Mouse (Mus musculus): Measurements from ENCODE around the gene Ifnar1. TPM values are rescaled to one million over a fixed set of nuclear protein-coding genes. Genes with fewer than 3 reads are reported as not detected.
"Not testable (repeated sequence)": the region's sequence is repeated elsewhere in the genome, so short reads cannot be mapped to it uniquely, and the experiment has no call there.

Gene Ifnar1
- total RNA-seq (2014; fragmentation: Nextera tagmentation) (73.0 and 103 TPM in 2 replicates), total RNA-seq (2017) (65.5 and 72.3 TPM in 2 replicates), polyA plus RNA-seq (2012) (15.1 and 16.2 TPM in 2 replicates)

DNA sequence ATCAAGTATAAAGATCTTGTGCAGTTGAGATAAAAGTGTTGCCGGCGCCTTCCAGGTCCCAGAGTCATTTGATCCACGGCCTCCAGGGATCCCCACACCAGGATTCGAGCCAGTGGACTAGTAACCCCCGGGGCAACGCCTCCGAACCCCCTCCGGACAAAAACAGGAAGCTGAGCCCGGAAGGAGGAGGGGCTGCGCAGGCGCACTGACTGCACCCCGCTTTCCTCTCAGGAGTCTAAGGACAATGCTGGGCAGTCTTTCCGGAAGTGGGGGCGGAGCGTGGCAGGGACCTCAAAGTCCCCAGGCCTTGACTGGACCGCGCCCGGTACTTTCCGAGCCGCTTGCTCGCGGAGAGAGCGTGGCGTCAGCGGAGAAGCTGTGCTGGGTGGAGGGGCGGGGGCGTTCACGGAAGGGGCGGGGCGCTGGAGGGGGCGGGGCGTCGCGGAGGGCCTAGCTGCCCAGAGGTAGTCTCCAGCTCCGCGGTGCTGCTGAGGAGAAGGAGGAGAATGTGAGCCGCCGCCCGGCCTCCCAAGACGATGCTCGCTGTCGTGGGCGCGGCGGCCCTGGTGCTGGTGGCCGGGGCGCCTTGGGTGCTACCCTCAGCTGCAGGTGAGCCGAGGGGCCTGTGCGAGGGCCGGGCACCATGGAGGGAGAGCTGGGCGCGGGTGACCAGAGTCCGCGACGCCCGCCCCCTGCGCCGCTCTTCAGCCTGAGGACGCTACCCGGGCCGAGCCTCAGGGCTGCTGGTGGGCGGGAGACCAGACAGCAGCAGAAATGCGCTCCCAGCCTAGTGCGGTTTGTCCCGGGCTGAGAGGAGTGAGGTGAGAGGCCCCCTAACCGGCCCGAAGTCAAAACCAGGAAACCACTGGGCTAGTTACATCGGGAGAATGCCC lies at the start of gene Ifnar1:
TSS of gene Ifnar1 (plus strand) at position 431 of the 893 bp plus-strand sequence.
- TF ChIP-seq POLR2AphosphoS5 (IDR thresholded peaks at IDR 0.05; ENCODE audit: insufficient replicate concordance, low read depth, low read length) (no peak), TAL1 (conservative IDR thresholded peaks at IDR 0.05; ENCODE audit: low read depth, low read length) (no peak)
- 0 out of 2 replicates have a peak, but pooled peaks cover 4% of the 10 kb centered on the region for H3K9me3 ChIP-seq (replicated peaks)
- peak; percentile 98 for ATAC-seq (ENCODE audit: extremely low read depth, insufficient number of reproducible peaks, low FRiP score, poor library complexity, severe bottlenecking)

DNA sequence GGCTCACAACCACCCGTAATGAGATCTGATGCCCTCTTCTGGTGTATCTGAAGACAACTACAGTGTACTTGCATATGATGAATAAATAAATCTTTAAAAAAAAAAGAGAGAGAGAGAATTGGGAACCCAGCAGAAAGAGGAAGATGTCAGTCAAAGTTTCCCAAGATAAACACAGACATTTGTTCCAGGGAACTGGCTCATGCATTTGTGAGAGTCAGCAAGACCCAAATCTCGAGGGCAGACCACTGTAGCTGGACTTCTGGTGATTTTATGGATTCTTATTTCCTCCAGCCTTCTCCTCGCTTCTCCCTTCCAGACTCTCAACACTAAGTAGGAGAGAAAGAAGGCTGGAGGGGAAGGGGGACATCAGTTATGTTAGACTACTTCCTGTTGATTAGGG lies 47.0 kb upstream of the Ifnar1 start:
- peaks cover 3% of the 10 kb centered on the region for H3K9me3 ChIP-seq (replicated peaks)
- TF ChIP-seq TAL1 (conservative IDR thresholded peaks at IDR 0.05; ENCODE audit: low read depth, low read length) (no peak), POLR2AphosphoS5 (IDR thresholded peaks at IDR 0.05; ENCODE audit: insufficient replicate concordance, low read depth, low read length) (no peak), GATA1 (IDR thresholded peaks at IDR 0.05; ENCODE audit: borderline replicate concordance, low read length) (no peak), GATA2 (IDR thresholded peaks at IDR 0.05; ENCODE audit: borderline replicate concordance, low read depth, low read length) (no peak), CTCF (IDR thresholded peaks at IDR 0.05; ENCODE audit: low read depth, low read length) (no peak)
- no peak overlapping the region for H3K4me3 ChIP-seq (ENCODE audit: low read depth, low read length)
- DNase-seq (ENCODE audit: low spot score) (no peak), ATAC-seq (ENCODE audit: extremely low read depth, insufficient number of reproducible peaks, low FRiP score, poor library complexity, severe bottlenecking) (no peak)
- peaks cover 10% of the 10 kb centered on the region for H3K36me3 ChIP-seq (replicated peaks)
- no peaks in the 10 kb centered on the region for H3K27me3 ChIP-seq (ENCODE audit: insufficient read depth, low read length)
- H3K4me1 ChIP-seq (ENCODE audit: insufficient read depth, low read depth, low read length): peaks cover 74% of the 10 kb centered on the region

More for the DNA sequence above, at the start of gene Ifnar1:
- no peaks in the 10 kb centered on the region for H3K27me3 ChIP-seq (ENCODE audit: insufficient read depth, low read length)
- peaks cover 57% of the 10 kb centered on the region for H3K4me1 ChIP-seq (ENCODE audit: insufficient read depth, low read depth, low read length)
- H3K4me3 ChIP-seq (ENCODE audit: low read depth, low read length): peak within 1 kb of the TSS; percentile 90
- peak; percentile 92 for DNase-seq (ENCODE audit: low spot score)
- H3K36me3 ChIP-seq (replicated peaks): peaks cover 42% of the 10 kb centered on the region

DNA sequence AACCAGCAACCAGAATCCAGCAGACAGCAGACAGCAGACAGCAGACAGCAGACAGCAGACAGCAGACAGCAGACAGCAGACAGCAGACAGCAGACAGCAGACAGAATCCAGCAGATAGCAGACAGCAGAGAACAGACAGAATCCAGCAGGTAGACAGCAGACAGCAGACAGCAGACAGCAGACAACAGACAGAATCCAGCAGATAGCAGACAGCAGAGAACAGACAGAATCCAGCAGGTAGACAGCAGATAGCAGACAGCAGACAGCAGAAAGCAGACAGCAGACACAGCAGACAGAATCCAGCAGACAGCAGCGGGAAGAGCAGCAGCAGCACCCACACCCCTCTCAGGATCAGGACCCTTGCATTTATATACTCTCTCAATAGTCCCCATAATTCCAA lies 46.4 kb upstream of the Ifnar1 start:
- ATAC-seq (ENCODE audit: extremely low read depth, insufficient number of reproducible peaks, low FRiP score, poor library complexity, severe bottlenecking); DNase-seq (ENCODE audit: low spot score); H3K27me3 ChIP-seq (ENCODE audit: insufficient read depth, low read length); H3K9me3 ChIP-seq (replicated peaks); H3K4me3 ChIP-seq (ENCODE audit: low read depth, low read length): not testable (repeated sequence)
- Histone ChIP-seq H3K36me3 (replicated peaks) (peaks cover 10% of the 10 kb centered on the region), H3K4me1 (ENCODE audit: insufficient read depth, low read depth, low read length) (peaks cover 73% of the 10 kb centered on the region)

DNA sequence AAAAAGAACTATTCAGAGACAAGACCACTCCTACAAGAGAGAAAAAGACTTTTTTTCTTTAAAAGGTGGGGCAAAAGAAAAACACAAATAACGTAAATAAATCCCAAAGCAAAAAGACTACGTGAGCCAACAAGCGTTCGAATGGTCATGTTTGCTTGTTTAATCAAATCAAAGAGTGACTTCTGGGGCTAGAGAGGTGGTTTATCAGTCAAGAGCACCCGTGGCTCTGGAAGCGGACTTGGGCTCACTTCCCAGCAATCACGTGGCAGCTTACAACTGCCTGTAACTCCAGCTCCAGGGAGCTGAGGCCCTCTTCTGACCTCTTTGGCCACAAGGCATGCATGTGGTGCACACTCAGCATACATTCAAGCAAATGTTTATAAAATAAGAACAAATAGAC lies 43.7 kb upstream of the Ifnar1 start:
- H3K4me1 ChIP-seq (ENCODE audit: insufficient read depth, low read depth, low read length): peaks cover 80% of the 10 kb centered on the region
- TF ChIP-seq TAL1 (conservative IDR thresholded peaks at IDR 0.05; ENCODE audit: low read depth, low read length) (no peak), CTCF (IDR thresholded peaks at IDR 0.05; ENCODE audit: low read depth, low read length) (no peak), GATA2 (IDR thresholded peaks at IDR 0.05; ENCODE audit: borderline replicate concordance, low read depth, low read length) (no peak), POLR2AphosphoS5 (IDR thresholded peaks at IDR 0.05; ENCODE audit: insufficient replicate concordance, low read depth, low read length) (no peak), GATA1 (IDR thresholded peaks at IDR 0.05; ENCODE audit: borderline replicate concordance, low read length) (no peak)
- peak; percentile 77 for ATAC-seq (ENCODE audit: extremely low read depth, insufficient number of reproducible peaks, low FRiP score, poor library complexity, severe bottlenecking)
- peaks cover 9% of the 10 kb centered on the region for H3K9me3 ChIP-seq (replicated peaks)
- peak overlapping the region; percentile 61; the same call in 1 of the 2 replicates for H3K4me3 ChIP-seq (ENCODE audit: low read depth, low read length)
- peak; percentile 66 for DNase-seq (ENCODE audit: low spot score)
- no peaks in the 10 kb centered on the region for H3K27me3 ChIP-seq (ENCODE audit: insufficient read depth, low read length)
- peaks cover 10% of the 10 kb centered on the region for H3K36me3 ChIP-seq (replicated peaks)

DNA sequence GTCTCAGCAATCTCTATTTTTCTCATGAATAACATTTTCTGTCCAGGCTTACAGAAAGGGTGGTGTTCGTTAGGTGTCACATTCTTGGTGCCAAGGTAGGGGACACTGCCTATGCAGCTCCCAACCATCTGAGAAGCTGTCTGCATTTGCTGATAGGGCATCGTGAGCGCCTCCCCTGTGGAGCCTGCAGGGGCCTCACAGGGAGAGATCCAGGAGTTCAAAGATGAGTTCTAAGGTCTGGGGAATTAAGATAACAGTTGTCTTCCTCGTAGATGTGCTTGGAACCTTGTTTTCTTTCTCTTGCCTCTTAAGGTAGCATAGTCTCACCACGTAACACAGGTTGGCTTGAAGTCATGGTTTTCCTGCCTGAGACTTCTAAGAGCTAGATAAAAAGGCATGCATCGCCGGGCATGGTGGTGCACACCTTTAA lies 43.2 kb upstream of the Ifnar1 start:
- Histone ChIP-seq H3K27me3 (ENCODE audit: insufficient read depth, low read length) (no peaks in the 10 kb centered on the region), H3K4me1 (ENCODE audit: insufficient read depth, low read depth, low read length) (peaks cover 81% of the 10 kb centered on the region), H3K36me3 (replicated peaks) (peaks cover 10% of the 10 kb centered on the region), H3K9me3 (replicated peaks) (peaks cover 9% of the 10 kb centered on the region), H3K4me3 (ENCODE audit: low read depth, low read length) (no peak overlapping the region; the same call in 1 of the 2 replicates)
- TF ChIP-seq CTCF (IDR thresholded peaks at IDR 0.05; ENCODE audit: low read depth, low read length): no peak
- no peak for TF ChIP-seq GATA1 (IDR thresholded peaks at IDR 0.05; ENCODE audit: borderline replicate concordance, low read length)
- peak; percentile 93 for TF ChIP-seq TAL1 (conservative IDR thresholded peaks at IDR 0.05; ENCODE audit: low read depth, low read length)
- ATAC-seq (ENCODE audit: extremely low read depth, insufficient number of reproducible peaks, low FRiP score, poor library complexity, severe bottlenecking) (peak; percentile 90), DNase-seq (ENCODE audit: low spot score) (peak; percentile 83)

DNA sequence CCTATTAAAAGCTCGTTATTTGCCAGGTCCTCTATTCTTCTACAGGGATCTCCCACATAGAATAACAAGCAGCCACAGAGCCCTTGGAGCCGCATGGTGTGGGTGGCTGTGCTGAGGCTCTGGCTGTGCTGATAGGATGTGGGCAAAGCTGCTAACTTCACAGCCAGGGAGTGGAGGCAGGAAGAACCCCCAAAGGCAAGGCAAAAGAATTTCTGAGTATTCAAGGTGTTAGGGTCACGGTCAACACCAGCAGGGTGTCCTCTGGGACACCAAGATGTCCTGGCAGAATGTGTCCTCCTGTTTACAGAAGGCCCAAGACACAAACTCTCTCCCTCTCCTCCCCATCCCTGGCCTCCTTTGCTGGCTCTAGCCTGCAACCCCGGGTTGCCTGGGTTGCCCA lies 42.6 kb upstream of the Ifnar1 start:
- DNase-seq (ENCODE audit: low spot score) (no peak), ATAC-seq (ENCODE audit: extremely low read depth, insufficient number of reproducible peaks, low FRiP score, poor library complexity, severe bottlenecking) (peak; percentile 17)
- peaks cover 84% of the 10 kb centered on the region for H3K4me1 ChIP-seq (ENCODE audit: insufficient read depth, low read depth, low read length)

More for the DNA sequence above, 42.6 kb upstream of the Ifnar1 start:
- Histone ChIP-seq H3K27me3 (ENCODE audit: insufficient read depth, low read length) (no peaks in the 10 kb centered on the region), H3K36me3 (replicated peaks) (peaks cover 5% of the 10 kb centered on the region), H3K4me3 (ENCODE audit: low read depth, low read length) (peak overlapping the region; percentile 34; the same call in 1 of the 2 replicates), H3K9me3 (replicated peaks) (peaks cover 9% of the 10 kb centered on the region)
- TF ChIP-seq GATA2 (IDR thresholded peaks at IDR 0.05; ENCODE audit: borderline replicate concordance, low read depth, low read length): no peak
- no peak for TF ChIP-seq CTCF (IDR thresholded peaks at IDR 0.05; ENCODE audit: low read depth, low read length)
- peak; percentile 19; the same call in 1 of the 2 replicates for TF ChIP-seq TAL1 (conservative IDR thresholded peaks at IDR 0.05; ENCODE audit: low read depth, low read length)
